Mouse (Mus musculus) T-cell, adult 2 months (primary cell): ENCODE measurements around the gene Gga3.
"Not testable (repeated sequence)": the region's sequence is repeated elsewhere in the genome, so short reads cannot be mapped to it uniquely, and the experiment has no call there.

ENCODE experiments used
- DNase-seq: peaks from one replicate; pipeline ENCODE4 v3.0.0; 2022; ENCODE audit warnings: low spot score

Gga3 gene

DNA sequence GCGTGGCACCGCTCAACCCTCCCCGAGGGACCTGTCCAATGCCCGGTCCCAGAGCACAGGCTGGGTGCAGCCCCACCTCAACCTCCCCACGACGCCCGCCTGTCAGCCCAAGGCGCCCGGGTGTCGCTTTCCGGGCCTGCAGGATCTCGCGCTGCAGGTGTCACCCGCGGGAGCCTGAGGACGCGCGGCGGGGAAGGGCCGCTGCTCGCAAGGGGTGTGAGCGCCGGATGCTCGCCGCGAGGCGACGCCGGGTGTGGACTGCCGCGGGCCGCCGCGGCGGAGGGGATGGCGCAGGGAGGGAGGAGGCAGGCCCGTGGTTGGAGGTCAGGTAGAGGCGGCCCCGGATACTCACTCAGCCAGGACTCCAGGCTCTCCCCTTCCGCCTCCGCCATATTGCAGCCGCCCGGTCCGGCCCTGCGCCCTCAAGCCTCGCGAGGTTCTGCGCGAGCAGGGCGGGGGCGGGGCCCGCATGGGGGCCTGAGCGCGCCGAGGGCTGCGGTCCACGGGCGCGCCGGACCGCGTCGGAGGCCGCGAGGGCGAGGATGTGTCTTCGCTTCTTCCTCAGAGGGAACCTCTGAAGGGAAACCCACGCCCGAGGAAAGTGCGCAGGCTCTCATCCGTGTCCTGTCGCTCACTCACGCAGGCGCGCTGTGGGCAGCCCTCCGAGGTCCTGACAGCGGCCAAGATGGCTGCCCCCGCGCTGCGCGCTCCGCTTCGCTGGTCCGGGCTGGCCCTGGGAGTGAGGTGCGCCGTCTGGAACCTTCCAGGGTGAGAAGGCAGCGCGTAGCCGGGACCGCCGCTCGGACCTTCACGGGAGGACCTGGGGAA, at the start of gene Gga3, which contains the start of gene Mrps7:
Gga3 (minus strand) TSS at position 576 of the 828 bp plus-strand sequence.
Mrps7 (plus strand) TSS at position 450 of the 828 bp plus-strand sequence.
- DNase-seq = peak; percentile 93

DNA sequence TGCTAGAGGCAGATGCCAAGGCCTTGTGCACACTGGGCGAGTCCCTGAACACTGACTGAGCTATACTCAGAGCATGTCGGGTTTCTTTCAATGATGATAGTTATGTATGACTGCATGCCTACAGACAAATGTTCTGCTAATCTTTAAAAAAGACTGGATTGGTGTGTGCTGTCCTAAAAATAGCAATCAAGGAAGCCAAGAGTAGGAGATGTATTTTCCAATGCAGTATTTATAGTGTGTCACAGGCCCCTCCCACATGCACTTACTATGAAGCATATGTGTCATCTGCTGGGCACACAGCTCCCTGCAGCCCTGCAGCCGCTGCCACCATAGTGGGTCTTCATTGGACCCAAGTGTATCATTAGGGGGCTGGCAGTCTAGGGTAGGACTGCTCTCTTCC, 49.3 kb upstream of the Gga3 start:
- DNase-seq = no peak

DNA sequence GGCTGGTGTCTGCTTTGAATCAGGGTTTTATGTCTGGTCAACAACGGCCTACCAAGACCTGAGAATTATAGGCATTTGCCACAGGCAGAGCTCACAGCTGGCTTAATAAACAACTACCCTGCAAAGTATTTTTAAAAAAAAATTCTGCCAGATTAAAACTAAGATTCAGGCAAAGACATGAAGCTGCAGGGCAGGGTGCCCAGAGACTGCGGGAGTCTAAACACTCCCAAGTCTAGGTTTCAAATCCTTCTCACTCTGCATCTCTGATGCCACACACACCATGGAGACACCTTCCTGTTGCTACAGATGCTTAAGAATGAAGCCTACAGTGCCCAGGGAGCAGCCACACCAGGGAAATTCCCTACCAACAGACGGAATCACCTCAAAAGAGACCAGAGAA, 47.8 kb upstream of the Gga3 start:
- no peak for DNase-seq

DNA sequence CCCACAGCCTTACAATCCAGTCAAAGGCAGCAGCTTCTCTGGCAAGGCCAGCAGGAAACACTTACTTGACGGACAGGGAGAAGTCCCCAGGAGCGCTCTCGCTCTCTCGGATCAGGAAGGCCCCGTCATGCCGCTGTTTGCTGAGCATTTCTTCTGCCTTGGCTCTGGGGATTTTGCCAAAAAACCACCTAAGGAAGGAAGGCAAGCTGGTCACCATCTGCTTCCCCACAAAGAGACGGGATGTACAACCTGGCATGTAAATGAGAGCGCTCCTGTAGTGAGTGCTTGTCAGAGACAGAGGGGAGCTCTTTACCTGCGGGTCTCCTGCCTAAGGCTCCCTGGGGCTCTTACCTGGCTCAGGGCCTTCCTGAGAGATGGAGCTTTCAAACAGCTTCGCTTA, 45.9 kb upstream of the Gga3 start:
- DNase-seq = no peak

DNA sequence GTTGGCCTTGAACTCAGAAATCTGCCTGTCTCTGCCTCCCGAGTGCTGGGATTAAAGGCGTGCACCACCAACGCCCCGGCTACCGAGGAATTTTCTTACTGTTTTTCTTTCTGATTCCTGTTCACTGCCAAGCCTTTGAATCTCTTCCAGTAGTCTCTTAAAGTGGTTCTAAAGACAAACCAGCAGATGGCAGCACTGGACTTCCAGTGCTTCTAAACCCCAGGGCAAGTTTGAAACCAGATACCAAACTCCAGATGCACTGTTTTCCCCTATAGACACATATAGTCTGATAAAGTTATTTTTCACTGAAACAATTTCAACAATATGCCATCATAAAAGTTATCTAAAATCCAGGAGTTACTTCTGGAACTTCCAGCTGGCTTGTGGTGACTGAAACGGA, 43.6 kb upstream of the Gga3 start:
- peak; percentile 64 for DNase-seq

DNA sequence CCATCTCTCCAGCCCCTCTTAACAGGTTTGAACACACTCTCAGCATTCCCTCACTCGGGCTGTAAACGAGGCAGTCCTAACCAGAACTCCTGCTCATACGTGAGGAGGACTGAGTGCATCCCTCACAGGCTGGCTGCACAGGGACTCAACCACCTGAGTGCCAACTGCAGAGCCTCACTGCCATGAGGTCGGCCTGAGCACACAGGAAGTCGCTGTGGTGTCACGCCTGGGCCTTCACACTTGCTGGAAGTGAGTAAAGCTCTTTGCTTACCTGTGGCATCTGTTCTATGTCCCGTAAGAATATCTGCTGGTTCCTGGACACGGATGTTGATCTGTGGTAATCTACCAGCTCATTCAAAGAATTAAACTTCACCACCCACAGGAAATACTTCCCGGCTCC, 42.6 kb upstream of the Gga3 start:
- DNase-seq = no peak

DNA sequence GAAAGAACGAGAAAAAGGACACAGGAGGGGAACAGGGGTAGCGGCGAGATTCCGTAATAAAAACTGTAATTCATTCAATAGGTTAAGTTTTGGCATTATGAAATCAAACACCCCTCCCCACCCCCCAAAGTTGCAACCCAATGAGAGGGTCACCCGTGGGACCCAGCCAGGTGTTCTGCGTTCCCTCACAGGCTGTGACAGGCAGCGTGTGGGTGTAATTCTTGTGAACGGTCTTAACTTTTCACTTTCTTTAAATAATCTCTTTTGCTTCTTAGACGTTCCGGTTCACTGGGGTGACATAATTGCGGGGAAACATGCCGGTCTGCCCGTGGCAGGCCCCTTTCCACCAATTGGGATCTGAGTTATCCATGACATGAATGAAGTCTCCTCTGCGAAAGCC, 41.6 kb upstream of the Gga3 start:
- DNase-seq = not testable (repeated sequence)

DNA sequence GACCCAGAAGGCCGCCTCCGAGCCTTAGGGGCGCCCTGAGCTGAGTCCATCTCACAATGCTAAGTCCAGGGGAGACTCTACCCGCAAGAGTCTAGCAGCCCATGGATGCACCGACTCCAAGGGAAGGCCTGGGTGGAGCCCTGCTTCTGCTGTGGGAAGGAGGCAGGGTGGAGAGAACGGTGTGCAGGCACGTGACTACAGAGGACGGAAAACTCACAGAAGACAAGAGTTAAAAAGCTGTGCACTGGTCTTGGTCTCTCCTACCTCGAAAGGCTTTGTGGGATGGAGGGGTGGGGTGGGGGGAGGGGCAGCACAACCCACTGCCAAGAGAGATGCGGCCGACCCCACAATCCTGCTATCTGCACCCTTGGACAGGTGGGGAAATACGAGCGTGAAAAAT, 40.5 kb upstream of the Gga3 start:
- no peak for DNase-seq

DNA sequence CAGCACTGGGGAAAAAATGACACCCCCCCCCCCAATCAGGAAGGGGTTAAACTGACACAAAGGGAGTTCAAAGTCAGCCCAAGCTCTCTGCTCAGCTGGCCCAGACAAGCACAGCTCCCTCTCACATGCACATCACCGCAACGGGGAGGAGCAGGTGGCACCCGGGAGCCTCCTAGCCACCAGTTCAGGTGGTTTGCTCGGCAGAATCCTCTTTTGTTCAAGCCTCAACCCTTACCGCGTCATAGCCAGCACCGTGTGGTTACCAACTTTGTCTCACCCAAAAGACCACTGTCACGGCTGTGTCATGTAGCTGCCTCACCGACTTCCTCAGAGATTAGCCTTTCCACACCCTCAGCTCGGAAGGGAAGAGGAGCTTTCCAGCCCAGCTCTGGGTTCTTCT, 39.4 kb upstream of the Gga3 start:
- peak; percentile 80 for DNase-seq

DNA sequence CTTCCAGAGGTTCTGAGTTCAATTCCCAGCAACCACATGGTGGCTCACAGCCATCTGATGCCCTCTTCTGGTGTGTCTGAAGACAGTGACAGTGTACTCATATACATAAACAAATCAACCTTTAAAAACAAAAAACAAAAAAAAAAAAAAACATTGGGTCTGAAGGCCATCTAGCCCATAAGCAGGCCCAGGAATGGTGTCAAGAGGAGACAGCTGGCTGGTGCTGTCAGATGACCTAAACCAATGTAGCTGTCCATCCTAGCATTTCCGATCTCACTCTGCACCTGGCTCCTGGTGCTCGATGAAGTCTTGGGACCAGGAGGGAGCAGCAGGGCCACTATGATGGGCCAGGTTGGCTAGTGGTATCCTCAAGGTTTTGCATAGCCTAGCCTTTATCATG, 38.9 kb upstream of the Gga3 start:
- DNase-seq = no peak

DNA sequence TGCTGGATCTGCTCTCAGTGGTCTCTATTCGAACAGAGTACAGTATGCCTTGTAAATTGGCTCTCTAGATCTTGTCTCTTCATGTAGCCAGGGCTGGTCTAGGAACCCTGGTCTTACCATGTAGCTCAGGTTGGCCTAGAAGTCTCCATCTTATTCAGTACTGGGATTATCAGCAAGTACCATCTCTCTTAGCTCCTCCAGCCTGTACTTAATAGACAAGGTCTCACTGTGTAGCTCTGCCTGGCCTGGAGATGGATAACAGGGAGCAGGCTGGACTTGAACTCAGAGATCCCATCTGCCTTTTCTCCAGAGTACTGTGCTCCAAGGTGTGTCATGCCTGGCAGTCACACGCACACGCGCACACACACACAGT, 37.8 kb upstream of the Gga3 start:
- DNase-seq = no peak

DNA sequence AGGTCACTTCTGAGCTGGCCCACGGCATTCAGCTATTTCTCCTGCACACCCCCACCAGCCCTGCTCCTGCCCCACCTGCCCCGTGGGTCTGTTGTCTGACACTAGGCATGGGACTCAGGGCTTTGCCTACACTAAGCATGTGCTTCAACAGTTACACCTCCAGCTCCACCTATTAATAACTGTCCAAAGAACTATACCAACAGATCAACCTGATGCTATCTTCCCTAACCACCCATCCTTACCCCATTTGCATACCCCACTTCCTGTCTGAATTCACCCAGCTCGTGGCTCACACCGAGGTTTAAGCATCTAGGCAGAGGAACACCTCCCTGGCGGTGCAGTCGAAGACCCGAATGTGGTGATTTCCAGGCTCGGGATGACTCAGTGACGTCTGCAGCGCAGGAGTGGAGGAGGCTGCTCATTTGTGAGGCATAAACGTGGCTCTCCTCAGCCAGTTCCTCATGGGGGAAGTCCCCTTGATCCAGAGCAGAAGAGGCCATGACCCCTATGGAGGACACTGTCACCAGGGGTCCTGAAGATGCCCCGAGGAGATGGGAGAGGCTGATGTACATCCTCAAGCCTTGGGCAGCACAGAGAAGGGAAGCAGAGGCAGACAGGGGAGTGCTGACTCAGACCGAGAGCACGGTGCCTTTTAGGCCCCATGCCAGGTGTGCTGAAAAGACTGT, 37.3 kb upstream of the Gga3 start:
- peak; percentile 87 for DNase-seq

DNA sequence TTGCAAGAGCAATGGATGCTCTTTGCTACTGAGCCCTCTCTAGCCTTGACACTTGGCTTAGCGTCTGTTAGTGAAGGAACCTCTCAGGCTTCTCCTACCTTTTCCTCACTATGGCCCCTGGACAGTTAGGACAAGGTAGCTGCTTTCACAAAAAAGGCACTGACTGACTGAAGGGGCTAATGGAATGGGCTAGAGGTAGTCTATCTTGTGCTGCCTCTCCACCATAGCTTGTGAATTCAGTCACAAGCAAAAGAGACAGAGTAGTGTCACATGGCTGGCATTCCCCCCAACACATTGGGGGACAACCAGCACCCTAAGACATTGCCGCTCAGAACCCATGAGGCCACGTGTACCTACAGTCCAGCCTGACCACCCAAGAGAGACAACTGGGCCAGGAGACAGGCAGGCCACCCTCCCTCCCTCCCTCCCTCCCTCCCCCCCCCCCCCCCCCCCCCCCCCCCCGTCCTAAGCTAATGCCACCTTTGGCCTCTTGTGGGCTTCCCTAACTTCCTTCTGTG, 36.5 kb upstream of the Gga3 start:
- no peak for DNase-seq

DNA sequence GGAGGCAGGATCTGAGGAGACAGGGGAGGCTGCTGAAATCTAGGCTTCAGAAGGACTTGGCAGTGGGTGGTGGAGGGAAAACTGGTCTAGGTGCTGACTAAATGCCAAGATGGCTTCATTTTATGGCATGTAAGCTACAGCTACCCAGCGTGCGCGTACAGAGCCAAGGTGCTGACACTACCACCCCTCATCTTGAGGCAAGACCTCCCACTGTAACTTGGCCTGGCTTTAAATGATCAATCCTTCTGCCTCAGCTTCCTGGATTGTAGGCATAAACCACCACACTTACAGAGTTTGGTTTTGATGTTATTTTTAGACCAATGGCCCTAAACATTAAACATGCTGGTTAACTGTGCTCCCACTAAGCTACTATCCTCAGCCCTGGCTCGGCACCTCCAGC, 35.7 kb upstream of the Gga3 start:
- DNase-seq = no peak

DNA sequence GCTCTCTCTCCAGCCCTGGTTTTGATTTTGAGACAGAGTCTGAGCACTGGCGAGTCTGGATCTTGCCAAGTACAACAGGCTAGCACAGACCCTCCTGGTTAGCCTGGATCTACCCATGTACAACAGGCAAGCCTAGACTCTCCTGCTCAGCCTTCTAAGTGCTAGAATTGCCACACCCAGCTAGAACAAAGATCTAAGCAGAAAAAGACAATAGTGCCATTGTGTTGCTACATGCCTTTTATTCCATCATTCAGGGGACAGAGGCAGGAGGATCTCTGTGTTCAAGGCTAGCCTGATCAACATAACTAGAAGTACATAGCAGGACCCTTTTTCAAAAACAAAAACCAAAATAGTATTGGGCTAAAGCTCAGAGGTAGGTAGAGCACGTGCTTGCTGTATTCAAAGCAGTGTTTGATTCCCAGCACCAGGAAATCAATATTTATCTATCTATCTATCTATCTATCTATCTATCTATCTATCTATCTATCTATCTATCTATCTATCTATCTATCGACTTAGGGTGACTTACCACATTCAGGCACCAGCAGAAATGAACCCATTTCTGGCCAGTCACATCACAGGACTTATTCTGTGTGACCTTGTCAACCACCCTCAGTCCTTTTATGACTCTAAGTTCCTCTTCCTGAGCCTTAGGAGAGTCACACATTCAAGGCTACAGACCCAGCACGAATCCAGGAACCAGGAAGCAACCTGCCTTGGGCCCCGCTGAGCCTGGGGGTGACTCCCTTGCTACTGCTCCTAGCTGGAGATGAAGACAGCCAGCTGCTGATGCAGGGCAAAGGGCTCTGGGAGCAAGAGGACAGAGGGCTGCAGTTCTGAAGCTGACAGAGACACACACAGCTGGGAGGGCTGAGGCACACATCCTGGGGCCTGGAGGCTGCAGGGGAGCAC, 34.9 kb upstream of the Gga3 start:
- no peak for DNase-seq

DNA sequence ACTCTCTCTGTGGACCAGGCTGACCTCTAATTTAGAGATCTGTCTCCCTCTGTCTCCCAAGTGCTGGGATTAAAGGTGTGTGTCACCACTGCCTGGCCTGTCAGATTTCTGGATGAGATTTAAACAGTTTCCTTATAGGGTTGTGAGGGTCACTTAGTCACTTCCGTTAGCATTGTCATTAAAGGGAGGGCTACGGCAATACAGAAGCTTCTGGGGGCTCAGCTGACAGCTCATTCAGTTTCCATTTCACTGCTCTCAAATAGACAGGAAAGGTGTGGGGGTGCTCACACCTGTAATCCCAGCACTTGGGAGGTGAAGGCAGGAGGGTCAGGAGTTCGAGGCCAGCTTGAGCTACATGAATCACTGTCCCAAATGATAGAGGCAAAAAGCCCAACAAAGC, 33.1 kb upstream of the Gga3 start:
- DNase-seq = no peak

DNA sequence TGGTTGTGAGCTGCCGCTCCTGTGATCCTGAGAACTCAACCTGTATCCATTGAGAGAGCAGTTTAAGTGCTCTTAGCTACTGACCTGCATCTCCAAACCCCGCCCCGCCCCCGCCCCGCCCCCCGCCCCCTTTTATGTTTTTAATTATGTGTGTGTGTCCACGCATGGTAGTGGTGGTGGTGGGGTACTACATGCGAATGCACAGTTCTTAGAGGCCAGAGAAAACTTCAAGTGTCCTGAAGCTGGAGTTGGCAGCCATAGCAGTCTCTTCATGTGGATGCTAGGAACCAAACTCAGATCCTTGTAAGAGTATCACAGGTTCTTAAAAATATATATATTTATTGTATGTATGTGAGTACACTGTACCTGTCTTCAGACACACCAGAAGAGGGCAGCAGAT, 31.6 kb upstream of the Gga3 start:
- DNase-seq = no peak

DNA sequence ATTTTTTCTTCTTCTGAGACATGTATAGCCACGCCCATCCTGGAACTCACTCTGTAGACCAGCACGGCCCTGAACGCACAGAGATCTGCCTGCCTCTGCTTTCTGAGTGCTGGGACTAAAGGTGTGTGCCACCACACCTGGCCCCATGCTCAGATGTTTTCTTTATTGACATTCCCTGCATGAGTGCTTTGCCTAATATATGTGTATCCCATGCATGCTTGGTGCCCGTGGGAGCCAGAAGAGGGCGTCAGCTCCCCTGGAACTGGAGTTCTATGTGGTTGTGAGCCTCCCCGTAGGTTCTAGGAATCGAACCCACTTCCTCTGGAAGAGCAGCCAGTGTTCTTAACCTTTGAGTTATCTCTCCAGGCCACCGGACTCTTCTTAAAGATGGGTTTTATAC, 31.2 kb upstream of the Gga3 start:
- no peak for DNase-seq

DNA sequence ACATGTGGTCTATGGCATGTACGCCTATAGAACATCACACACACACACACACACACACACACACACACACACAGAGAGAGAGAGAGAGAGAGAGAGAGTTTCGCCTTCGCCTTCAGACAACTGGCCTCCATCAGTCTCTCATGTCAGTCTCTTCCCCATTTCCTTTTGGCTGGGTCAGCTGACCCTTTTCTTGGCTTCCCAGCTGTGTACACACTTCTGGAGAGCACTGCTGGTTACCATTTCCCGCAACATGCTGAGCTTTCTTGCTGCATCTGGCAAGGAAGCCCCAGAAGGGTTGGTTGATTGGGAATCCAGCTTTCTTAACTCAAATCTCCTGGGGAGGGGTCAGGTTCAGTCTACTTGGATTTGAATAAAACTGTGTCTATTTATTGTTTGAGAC, 30.3 kb upstream of the Gga3 start:
- no peak for DNase-seq

DNA sequence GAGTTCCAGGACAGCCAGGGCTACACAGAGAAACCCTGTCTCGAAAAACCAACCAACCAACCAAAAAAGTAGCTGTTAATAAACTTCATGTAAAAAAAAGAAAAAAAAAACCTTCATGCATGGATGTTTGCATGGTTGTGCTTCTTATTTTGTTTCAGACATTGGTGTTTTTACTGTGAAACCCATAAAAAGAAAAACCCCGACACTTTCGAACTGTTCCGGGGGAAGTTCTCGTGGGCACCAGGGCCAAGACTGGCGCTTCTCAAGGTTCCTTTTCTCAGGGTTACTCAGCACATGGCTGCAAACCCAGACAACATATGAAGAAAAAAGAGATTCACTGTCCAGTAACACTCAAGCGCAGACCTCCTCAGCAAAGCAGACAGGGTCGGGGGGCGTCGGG, 29.0 kb upstream of the Gga3 start:
- DNase-seq = no peak

DNA sequence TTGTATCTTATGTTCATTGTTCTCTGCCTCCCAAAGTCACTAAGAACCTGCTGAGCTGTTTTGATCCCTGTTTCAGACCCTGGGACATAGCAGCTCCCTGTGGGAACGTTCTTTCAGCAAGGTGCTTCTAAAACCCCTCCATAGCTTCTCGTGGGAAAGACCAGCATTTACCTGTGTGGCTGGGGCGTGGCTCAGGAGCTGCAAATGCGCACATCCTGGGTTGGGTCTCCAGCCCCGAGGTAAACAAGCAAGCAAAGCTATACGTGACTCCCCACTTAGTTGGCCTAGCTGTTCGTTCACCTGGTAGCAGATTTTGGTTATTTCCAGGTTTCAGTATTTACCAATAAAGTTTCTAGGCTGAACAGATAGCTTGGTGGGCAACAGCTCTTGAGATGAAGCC, 28.4 kb upstream of the Gga3 start:
- no peak for DNase-seq

DNA sequence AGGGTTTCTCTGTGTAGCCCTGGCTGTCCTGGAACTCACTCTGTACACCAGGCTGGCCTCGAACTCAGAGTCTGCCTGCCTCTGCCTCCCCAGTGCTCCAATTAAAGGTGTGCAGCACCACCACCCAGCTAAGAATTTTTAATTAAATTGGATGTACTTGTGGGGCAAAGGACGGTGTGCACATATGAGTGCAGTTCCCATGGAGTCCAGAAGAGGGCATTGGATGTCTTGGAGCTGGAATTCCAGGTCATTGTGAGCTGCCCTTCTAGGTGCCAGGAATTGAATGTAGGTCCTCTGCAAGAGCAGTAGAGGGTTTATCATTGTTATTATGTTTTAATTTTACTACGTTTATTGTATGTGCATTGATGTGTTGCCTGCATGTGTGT, 27.6 kb upstream of the Gga3 start:
- no peak for DNase-seq
